Mouse (Mus musculus) heart, postnatal 0 days (tissue): ENCODE data around the gene 1700003E16Rik.

Source experiments
- CTCF ChIP-seq: IDR thresholded peaks from 2 replicates; pipeline ENCODE4 v1.5.1; 2016; ENCODE audit warnings: antibody characterized with exemption, control low read depth, low read depth
- EP300 ChIP-seq: IDR thresholded peaks from 2 replicates; pipeline ENCODE4 v1.6.1; 2016; ENCODE audit warnings: antibody characterized with exemption, low read depth

- TF ChIP-seq CTCF = no peak
- no peak for TF ChIP-seq EP300
Observed at GRCm38 (mm10) chr6:83208050-83208400, 51.8 kb downstream of the 1700003E16Rik start.
